Mouse (Mus musculus) liver, embryonic 14.5 days (tissue): ENCODE results near the gene 4930590J08Rik. TPM values are rescaled to one million over a fixed set of nuclear protein-coding genes. Genes with fewer than 3 reads are reported as not detected.

ENCODE experiments used
- ATAC-seq: fragments of 200-750 bp; cut with Nextera tagmentation; 2 replicates; pipeline ENCODE4 v1.8.0; 2017; ENCODE audit warnings: moderate number of reproducible peaks, mild to moderate bottlenecking, moderate library complexity; ENCODE audit not compliant: insufficient read depth
- DNase-seq, 3 experiments: peaks; one replicate each; pipeline ENCODE4 v3.0.0-alpha.2; 2012 to 2013; ENCODE audit warnings: low read depth in 3 of 3, low spot score in 3 of 3
- H3K27ac ChIP-seq: fragments of 300-500 bp; sonication (generic); 2 replicates; pipeline ENCODE4 v1.5.1; 2014; ENCODE audit warnings: moderate library complexity, mild to moderate bottlenecking, control low read depth, inconsistent platforms
- H3K27me3 ChIP-seq: fragments of 300-500 bp; sonication (generic); 2 replicates; pipeline ENCODE4 v1.6.1; 2014; ENCODE audit warnings: mild to moderate bottlenecking, low read length, moderate library complexity; ENCODE audit not compliant: control insufficient read depth, insufficient read depth
- H3K36me3 ChIP-seq: fragments of 300-500 bp; sonication (generic); replicated peaks from 2 replicates; pipeline ENCODE4 v1.6.1; 2014; ENCODE audit warnings: low read depth; ENCODE audit not compliant: control insufficient read depth, insufficient read depth
- H3K4me1 ChIP-seq, 2 experiments: fragments of 200-500 bp in 1 of 2; fragments of 300-500 bp in 1 of 2; sonication (generic) in 1 of 2; replicated peaks; 2 replicates each; pipeline ENCODE4 v1.6.1; 2012 to 2014; ENCODE audit warnings: antibody characterized with exemption in 1 of 2, inconsistent platforms in 1 of 2, low read length in 1 of 2; ENCODE audit not compliant: control insufficient read depth in 2 of 2, insufficient read depth in 2 of 2
- H3K4me2 ChIP-seq: fragments of 300-500 bp; sonication (generic); 2 replicates; pipeline ENCODE4 v1.6.1; 2014; ENCODE audit warnings: low read depth, mild to moderate bottlenecking, control low read depth, moderate library complexity
- H3K4me3 ChIP-seq, 2 experiments: fragments of 200-500 bp in 1 of 2; fragments of 300-500 bp in 1 of 2; sonication (generic) in 1 of 2; 2 replicates each; pipeline ENCODE4 v1.5.1; 2012 to 2014; ENCODE audit warnings: low read depth in 2 of 2, low read length in 2 of 2, mild to moderate bottlenecking in 2 of 2, control low read depth in 1 of 2, inconsistent platforms in 1 of 2, moderate library complexity in 1 of 2; ENCODE audit not compliant: insufficient read depth in 1 of 2
- H3K9ac ChIP-seq: fragments of 300-500 bp; sonication (generic); replicated peaks from 2 replicates; pipeline ENCODE4 v1.6.1; 2014; ENCODE audit warnings: mild to moderate bottlenecking, control low read depth, moderate library complexity
- H3K9me3 ChIP-seq: fragments of 300-500 bp; sonication (generic); 2 replicates; pipeline ENCODE4 v1.6.1; 2016; ENCODE audit warnings: low read length, mixed read lengths; ENCODE audit not compliant: control insufficient read depth
- CTCF ChIP-seq: IDR thresholded peaks from 2 replicates; pipeline ENCODE4 v1.5.1; 2016; ENCODE audit warnings: antibody characterized with exemption, low read depth, control low read depth
- EP300 ChIP-seq: IDR thresholded peaks from 2 replicates; pipeline ENCODE4 v1.6.1; 2016; ENCODE audit warnings: antibody characterized with exemption, low read depth
- WGBS: fragments of 180-500 bp; shearing (Covaris S2); extraction: QIAGEN DNeasy Blood & Tissue Kit; methylation state at CpG from one replicate; pipeline ENCODE4 v1.1.7; 2014; ENCODE audit not compliant: insufficient replicate concordance; 5-methylcytosine and 5-hydroxymethylcytosine counted together
- polyA plus RNA-seq, 2 experiments: library from polyadenylated mRNA; depleted of rRNA in 1 of 2; stranded (reverse) in 1 of 2; unstranded in 1 of 2; fragments of >200 nt; fragmentation: Nextera tagmentation in 1 of 2; extraction: Ambion mirVana in 1 of 2; gene quantifications; 2 replicates each; pipeline versions ENCODE4 v1.2.1 to v1.2.3; 2012 to 2014

4930590J08Rik gene
- polyA plus RNA-seq, 2 experiments = 0.11 to 0.17 TPM

GRCm38 (mm10) chr6:91960028-91960811 lies 57.6 kb downstream of the 4930590J08Rik start:
- no peaks in the 10 kb centered on the region for H3K36me3 ChIP-seq
- H3K4me2 ChIP-seq = no peak overlapping the region
- H3K9ac ChIP-seq = no peak overlapping the region
- no peak for DNase-seq
- H3K4me1 ChIP-seq = 0 out of 4 replicates have a peak, but pooled peaks cover 0 to 3% of the 10 kb centered on the region in 2 experiments
- H3K27ac ChIP-seq = no peak overlapping the region
- TF ChIP-seq EP300 (no peak), CTCF (no peak)
- H3K4me3 ChIP-seq = no peak overlapping the region
- no peaks in the 10 kb centered on the region for H3K27me3 ChIP-seq
- no peaks in the 10 kb centered on the region for H3K9me3 ChIP-seq
- 25% methylated on average over 8 of the region's 8 CpGs for WGBS
- peak; percentile 26; the same call in 1 of the 2 replicates for ATAC-seq

- 0 out of 4 replicates have a peak, but pooled peaks cover 0 to 3% of the 10 kb centered on the region in 2 experiments for H3K4me1 ChIP-seq
- 19% methylated on average over 4 of the region's 4 CpGs for WGBS
- no peak for DNase-seq
- no peak for ATAC-seq
- H3K27ac ChIP-seq = no peak overlapping the region
- no peak overlapping the region for H3K4me2 ChIP-seq
- H3K9ac ChIP-seq = no peak overlapping the region
- H3K27me3 ChIP-seq = no peaks in the 10 kb centered on the region
- H3K4me3 ChIP-seq = no peak overlapping the region
- TF ChIP-seq CTCF (no peak), EP300 (no peak)
- H3K9me3 ChIP-seq = no peaks in the 10 kb centered on the region
- no peaks in the 10 kb centered on the region for H3K36me3 ChIP-seq
These were observed 60.8 kb downstream of the 4930590J08Rik start for GRCm38 (mm10) chr6:91963429-91963828.

- H3K4me1 ChIP-seq = peaks cover 0 to 3% of the 10 kb centered on the region in 2 experiments; a peak in 1 of 4 replicates
- TF ChIP-seq CTCF (no peak), EP300 (no peak)
- H3K4me3 ChIP-seq = no peak overlapping the region
- WGBS = 72% methylated on average over 8 of the region's 8 CpGs
- DNase-seq = no peak
- no peaks in the 10 kb centered on the region for H3K27me3 ChIP-seq
- H3K36me3 ChIP-seq = no peaks in the 10 kb centered on the region
- ATAC-seq = no peak
- H3K4me2 ChIP-seq = no peak overlapping the region
- H3K9me3 ChIP-seq = no peaks in the 10 kb centered on the region
- no peak overlapping the region for H3K9ac ChIP-seq
- H3K27ac ChIP-seq = no peak overlapping the region
These were observed 62.5 kb downstream of the 4930590J08Rik start for GRCm38 (mm10) chr6:91965060-91965459.

- no peak for DNase-seq
- no peak for ATAC-seq
- Histone ChIP-seq H3K27me3 (no peaks in the 10 kb centered on the region), H3K4me3 (no peak overlapping the region), H3K9me3 (no peaks in the 10 kb centered on the region), H3K27ac (no peak overlapping the region), H3K36me3 (no peaks in the 10 kb centered on the region), H3K9ac (no peak overlapping the region), H3K4me1 (peaks cover 0 to 3% of the 10 kb centered on the region in 2 experiments; a peak in 1 of 4 replicates), H3K4me2 (no peak overlapping the region)
- 47% methylated on average over 6 of the region's 6 CpGs for WGBS
- TF ChIP-seq EP300 (no peak), CTCF (no peak)
These were observed 63.4 kb downstream of the 4930590J08Rik start for GRCm38 (mm10) chr6:91966006-91966405.

DNA sequence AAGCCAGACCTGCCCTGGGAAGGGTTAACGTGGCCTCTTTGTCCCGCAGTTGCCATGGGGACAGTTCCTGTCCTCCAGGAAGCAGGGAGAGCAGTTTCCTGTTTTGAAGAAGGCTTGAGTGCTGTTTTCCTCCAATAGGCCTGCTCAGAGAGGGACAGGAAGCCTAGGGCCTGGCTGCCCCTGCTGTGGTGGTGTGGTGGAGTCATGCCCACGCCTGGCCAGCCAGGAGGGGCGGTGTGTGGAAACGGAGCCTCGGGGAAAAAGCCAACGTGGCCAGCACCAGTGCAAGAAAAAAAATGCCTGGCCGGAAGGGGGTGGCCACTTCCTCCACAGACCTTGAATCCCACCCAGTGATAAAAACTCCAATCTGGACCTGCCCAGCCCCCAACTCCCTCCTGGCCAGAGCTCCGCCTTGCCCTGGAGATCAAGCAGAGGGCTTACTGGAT lies 69.6 kb downstream of the 4930590J08Rik start:
- no peak overlapping the region for H3K4me2 ChIP-seq
- TF ChIP-seq EP300 (no peak), CTCF (peak; percentile 16; the same call in 1 of the 2 replicates)
- H3K27ac ChIP-seq = no peak overlapping the region
- H3K9ac ChIP-seq = no peak overlapping the region
- DNase-seq (no peak), ATAC-seq (peak; percentile 70; the same call in 1 of the 2 replicates)
- peaks cover 0 to 14% of the 10 kb centered on the region in 2 experiments; a peak in 2 of 4 replicates for H3K4me1 ChIP-seq
- H3K9me3 ChIP-seq = no peaks in the 10 kb centered on the region
- H3K36me3 ChIP-seq = no peaks in the 10 kb centered on the region
- WGBS = 9% methylated on average over 9 of the region's 9 CpGs
- no peak overlapping the region for H3K4me3 ChIP-seq
- peaks cover 3% of the 10 kb centered on the region; the same call in 1 of the 2 replicates for H3K27me3 ChIP-seq
